9 mouse cellular contexts compared by ENCODE assay signal in genomic region chr13:75227616-75228277, GRCm38 (mm10).
A peak's percentile ranks its signal among the peaks of the same experiment; 100 is the strongest.
DNase-seq lines count a peak whose midpoint lies in the region; ATAC-seq and TF ChIP-seq lines count a peak whose summit lies in the region.
"Had no signal": no experiment of that assay in that cellular context is flagged by ENCODE, and none has a peak within 500 bp of the region (broad histone marks: within the 10 kb centered on the region; RNA-seq: fewer than 3 reads in every experiment).

No protein-coding gene starts in this region.

- H3K36me3 ChIP-seq in forebrain, embryonic 16.5 days (ENCODE audit: control insufficient read depth, insufficient read depth) = no peaks in the 10 kb centered on the region
- H3K36me3 ChIP-seq in midbrain, embryonic 14.5 days (ENCODE audit: control insufficient read depth, insufficient read depth, low read length) = no peaks in the 10 kb centered on the region
- H3K36me3 ChIP-seq in spleen, adult 2 months (ENCODE audit: control insufficient read depth, insufficient read depth, low read length) = no peaks in the 10 kb centered on the region

- intact Hi-C loops in left cerebral cortex, postnatal 14 days (cut with DNase I) = loop anchor here (1.0 to 10.0 kb wide), 4 partner anchors 477 to 793 kb away; partner anchors contain the start of gene Ell2

- ATAC-seq in forebrain, embryonic 16.5 days = peak; percentile 62
- peak; percentile 76 for ATAC-seq in inflammation-experienced regulatory T-cells, adult 6 months
- peak; percentile 55; the same call in 1 of the 2 replicates for ATAC-seq in midbrain, embryonic 14.5 days (ENCODE audit: low FRiP score, low TSS enrichment)

- no peak overlapping the region for H3K4me3 ChIP-seq in forebrain, embryonic 16.5 days (replicated peaks; ENCODE audit: low read length)
- no peak overlapping the region for H3K4me3 ChIP-seq in midbrain, embryonic 14.5 days (replicated peaks; ENCODE audit: low read depth, low read length)
- H3K4me3 ChIP-seq in spleen, adult 2 months (ENCODE audit: extremely low read depth, insufficient read depth, insufficient read length) = no peak overlapping the region
- H3K4me3 ChIP-seq: myocyte had no signal

- no peak overlapping the region for H3K27ac ChIP-seq in forebrain, embryonic 16.5 days (ENCODE audit: low read length)
- no peak overlapping the region for H3K27ac ChIP-seq in midbrain, embryonic 14.5 days (replicated peaks; ENCODE audit: low read depth, low read length)
- H3K27ac ChIP-seq in spleen, adult 2 months (ENCODE audit: insufficient read depth, low read length) = no peak overlapping the region

- 24% methylated on average over 5 of the region's 5 CpGs for WGBS in forebrain, embryonic 16.5 days
- 24% methylated on average over 5 of the region's 5 CpGs for WGBS in midbrain, embryonic 14.5 days
- 3% methylated on average over 5 of the region's 5 CpGs for WGBS in spleen, adult 2 months

- no peaks in the 10 kb centered on the region for H3K4me1 ChIP-seq in forebrain, embryonic 16.5 days (replicated peaks; ENCODE audit: control insufficient read depth, insufficient read depth, low read length)
- no peaks in the 10 kb centered on the region for H3K4me1 ChIP-seq in midbrain, embryonic 14.5 days (ENCODE audit: control insufficient read depth, insufficient read depth, low read length)
- H3K4me1 ChIP-seq in spleen, adult 2 months (ENCODE audit: control insufficient read depth, insufficient read depth, insufficient read length) = no peaks in the 10 kb centered on the region

- H3K27me3 ChIP-seq in forebrain, embryonic 16.5 days (replicated peaks; ENCODE audit: control insufficient read depth, insufficient read depth, low read length) = no peaks in the 10 kb centered on the region
- H3K27me3 ChIP-seq in midbrain, embryonic 14.5 days (ENCODE audit: control insufficient read depth, insufficient read depth, low read length) = no peaks in the 10 kb centered on the region
- H3K27me3 ChIP-seq in spleen, adult 2 months (ENCODE audit: control insufficient read depth, insufficient read depth, low read length) = no peaks in the 10 kb centered on the region

- no peak for TF ChIP-seq POLR2A in spleen, adult 2 months (IDR thresholded peaks at IDR 0.05; ENCODE audit: low read depth, low read length)

- no peak overlapping the region for H3K9ac ChIP-seq in forebrain, embryonic 16.5 days (replicated peaks; ENCODE audit: low read depth, low read length)
- H3K9ac ChIP-seq in midbrain, embryonic 14.5 days (replicated peaks; ENCODE audit: low read length) = no peak overlapping the region

- peak; percentile 7 for DNase-seq in ovary, postnatal 10 days (ENCODE audit: low spot score)
- DNase-seq in ovary, adult 18-20 months (ENCODE audit: low spot score) = no peak
- peak; percentile 5 for DNase-seq in cerebellum, adult 11 months
- peak; percentile 68 to 79 for DNase-seq in left cerebral cortex, postnatal 14 days (ENCODE audit: low spot score in 2 of 2)
- DNase-seq in midbrain, embryonic 14.5 days = peak; percentile 84
- peak; percentile 28 to 31 for DNase-seq in spleen, adult 2 months (ENCODE audit: low read depth in 1 of 2, low spot score in 2 of 2)

- H3K4me2 ChIP-seq in forebrain, embryonic 16.5 days (ENCODE audit: low read length) = no peak overlapping the region
- no peak overlapping the region for H3K4me2 ChIP-seq in midbrain, embryonic 14.5 days (ENCODE audit: low read length)

- H3K9me3 ChIP-seq in forebrain, embryonic 16.5 days (ENCODE audit: control insufficient read depth, low read length) = no peaks in the 10 kb centered on the region
- H3K9me3 ChIP-seq in midbrain, embryonic 14.5 days (ENCODE audit: control insufficient read depth, low read length) = no peaks in the 10 kb centered on the region

- peak; percentile 66; the same call in 1 of the 2 replicates for TF ChIP-seq CTCF in spleen, adult 2 months (IDR thresholded peaks at IDR 0.05; ENCODE audit: extremely low read depth, insufficient read depth, insufficient read length, insufficient replicate concordance)
